Mouse (Mus musculus) B cell, adult 2 months (primary cell): ENCODE data around the gene Slc4a2.
A peak's percentile ranks its signal among the peaks of the same experiment; 100 is the strongest.

Experiments used
- DNase-seq, 2 experiments: peaks; one replicate each; pipeline ENCODE4 v3.0.0; 2022

Slc4a2 gene

DNA sequence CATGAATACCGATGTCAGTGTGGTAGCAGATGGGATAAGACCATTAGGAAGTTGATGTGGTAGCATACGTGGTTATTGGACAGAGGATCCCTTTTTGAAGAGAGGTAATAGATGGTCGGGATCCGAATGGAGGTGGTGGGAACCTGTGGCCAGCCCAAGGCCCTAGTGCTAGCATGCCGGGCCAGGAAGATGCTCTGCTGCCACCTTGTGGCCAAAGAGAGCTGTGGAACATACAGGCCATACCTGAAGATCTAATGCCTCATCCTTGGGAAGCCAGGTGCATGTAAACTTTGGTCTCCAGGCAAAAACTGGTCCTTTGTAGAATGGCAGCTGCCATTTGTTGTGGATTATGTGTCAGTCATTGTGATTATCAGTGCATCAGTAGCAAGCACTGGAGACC is 47.0 kb downstream of the Slc4a2 start:
- DNase-seq: peak; percentile 82 to 84

DNA sequence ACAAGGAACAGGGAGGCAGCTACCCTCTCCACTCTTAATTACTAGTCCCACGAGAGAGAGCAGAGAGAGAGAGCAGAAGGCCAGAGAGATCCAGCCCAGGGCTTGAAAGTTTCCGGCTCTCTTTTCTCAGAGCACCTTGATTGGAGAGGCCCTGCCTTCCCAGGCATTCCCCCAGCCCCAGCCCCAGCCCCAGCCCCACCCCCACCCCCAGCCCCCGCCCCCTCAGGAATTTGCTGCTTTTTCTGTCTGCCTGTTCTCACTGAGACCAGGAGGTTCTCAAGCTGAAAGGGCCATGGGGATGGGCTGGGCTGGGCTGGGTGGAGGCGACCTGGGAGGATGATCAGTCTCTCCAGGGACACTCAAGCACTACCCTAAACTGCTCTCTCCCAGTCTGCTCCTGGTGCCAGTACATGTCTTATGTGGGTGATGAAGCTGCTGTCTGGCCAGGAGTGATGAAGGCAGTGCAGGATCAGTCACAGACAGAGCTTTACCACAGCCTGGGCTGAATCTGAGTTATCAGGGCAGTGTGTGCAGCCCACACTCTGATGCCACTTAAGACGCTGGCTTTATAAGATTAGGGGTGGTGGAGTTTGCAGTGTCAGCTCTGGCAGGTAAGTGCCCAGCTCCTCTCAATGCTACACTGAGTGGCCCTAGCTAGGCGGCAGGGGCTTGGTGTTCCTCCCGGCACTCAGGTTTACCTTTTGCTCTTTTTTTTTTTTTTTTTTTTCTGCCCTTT is 49.4 kb downstream of the Slc4a2 start:
- DNase-seq: no peak

GRCm38 (mm10) chr5:24474025-24474722 is 50.5 kb downstream of the Slc4a2 start:
- DNase-seq: no peak

DNA sequence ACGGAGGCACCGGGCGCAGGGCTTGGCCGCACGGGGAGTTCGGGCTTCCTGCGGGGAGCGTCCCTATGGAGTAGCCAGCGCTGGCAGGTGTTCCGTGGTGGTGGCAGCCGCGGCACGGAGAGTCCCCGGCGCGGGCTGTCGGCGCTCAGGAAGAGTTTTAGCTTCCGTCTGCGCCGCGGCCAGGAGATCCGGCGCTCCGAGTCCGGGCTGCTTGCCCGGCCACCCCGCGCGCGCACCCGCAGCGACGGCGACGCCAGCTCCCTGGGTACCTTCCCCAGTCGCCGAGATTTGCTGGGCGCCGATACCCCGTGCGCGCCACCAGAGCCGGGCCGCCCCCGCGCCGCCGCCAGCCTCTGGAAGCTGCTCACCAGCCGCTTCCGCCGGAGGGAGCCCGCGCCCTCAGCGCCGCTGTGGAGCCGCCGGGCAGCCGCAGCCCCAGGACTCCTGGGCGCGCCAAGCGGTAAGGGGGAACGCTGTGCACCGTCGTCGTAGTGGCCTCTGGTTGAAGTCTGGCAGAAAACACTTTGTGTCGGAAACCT is 51.2 kb downstream of the Slc4a2 start:
- DNase-seq: peak; percentile 32 to 37

- no peak for DNase-seq
Observed at GRCm38 (mm10) chr5:24475476-24476241, 52.0 kb downstream of the Slc4a2 start.

DNA sequence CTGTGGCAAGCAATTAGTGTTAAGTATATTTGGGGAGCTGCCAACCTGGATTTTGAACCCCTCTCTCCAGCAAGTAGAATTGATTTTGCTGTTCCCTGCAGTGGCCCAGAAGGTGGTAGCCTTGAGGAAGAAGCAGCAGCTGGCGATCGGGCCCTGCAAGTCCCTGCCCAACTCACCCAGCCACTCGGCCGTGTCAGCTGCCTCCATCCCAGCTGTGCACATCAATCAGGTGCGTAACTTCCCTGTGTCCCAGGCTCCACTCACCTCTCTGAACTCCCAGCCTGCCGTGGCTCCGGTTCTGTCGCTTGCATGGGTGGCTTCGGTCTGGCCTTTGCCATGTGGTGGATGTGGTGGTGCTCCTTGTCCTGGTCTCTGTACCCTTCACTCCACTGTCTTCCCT is 54.3 kb downstream of the Slc4a2 start:
- no peak for DNase-seq

GRCm38 (mm10) chr5:24481647-24482046 is 58.0 kb downstream of the Slc4a2 start:
- DNase-seq: peak; percentile 42 to 45

GRCm38 (mm10) chr5:24482247-24483079 is 58.8 kb downstream of the Slc4a2 start:
- no peak for DNase-seq

GRCm38 (mm10) chr5:24483326-24483725 is 59.7 kb downstream of the Slc4a2 start:
- DNase-seq: peak; percentile 31 to 38

DNA sequence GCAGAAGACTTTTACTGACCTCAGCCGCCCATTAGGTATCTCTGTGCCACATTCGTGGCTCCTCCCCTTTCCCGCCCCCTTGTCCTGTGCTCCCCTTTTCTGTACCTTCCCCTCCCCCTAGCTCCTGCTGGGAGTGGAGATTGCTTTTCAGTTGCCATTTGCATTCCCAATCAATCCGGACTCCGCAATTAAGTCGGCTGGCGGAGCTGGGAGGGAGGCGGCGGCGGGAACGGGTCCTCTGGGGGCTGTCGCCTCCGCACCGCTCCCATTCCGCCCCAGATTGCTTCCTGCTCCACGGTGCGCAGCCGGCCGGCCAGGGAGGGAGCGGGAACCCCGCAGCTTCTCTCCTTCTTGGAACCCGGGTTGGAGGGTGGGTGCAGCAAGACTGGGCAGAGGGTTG is 61.3 kb downstream of the Slc4a2 start:
- no peak for DNase-seq

DNA sequence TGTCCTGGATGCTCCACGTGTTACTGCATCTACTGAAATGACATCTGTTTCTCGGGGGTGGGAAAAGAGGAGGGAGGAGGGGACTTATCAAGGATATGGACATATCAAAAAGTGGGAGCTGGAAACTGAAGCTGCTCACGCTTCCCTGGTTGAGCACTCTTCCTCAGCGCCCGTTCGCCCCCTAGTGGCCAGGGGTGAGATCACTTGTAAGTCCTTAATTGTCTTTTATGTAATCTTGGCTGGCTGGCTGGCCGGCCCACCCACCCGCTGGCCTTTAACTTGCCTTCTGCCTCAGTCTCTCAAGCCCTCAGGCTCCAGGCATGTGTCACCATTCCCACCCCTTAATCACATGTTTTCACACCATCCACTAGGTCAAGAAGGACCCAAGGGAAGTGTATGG is 62.5 kb downstream of the Slc4a2 start:
- DNase-seq: peak; percentile 84 to 85

DNA sequence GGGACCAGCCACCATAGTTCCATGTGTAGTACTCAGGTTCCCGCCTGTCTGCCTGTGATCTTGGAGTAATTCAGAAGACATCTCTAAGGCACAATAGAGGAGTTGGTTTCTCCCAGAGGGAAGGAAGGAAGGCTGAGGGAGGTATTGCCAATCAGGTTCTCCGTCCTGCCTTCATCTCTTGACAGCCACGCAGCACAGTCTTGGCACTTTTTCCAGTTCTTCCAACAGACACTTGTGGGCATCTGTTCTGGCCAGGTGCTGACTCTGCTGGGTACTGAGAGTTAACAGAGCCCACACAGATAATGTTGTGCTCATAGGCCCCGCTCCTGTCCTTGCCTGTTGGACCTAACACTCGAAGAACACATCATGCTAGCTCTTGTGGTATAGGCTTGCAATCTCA is 63.1 kb downstream of the Slc4a2 start:
- DNase-seq: no peak

GRCm38 (mm10) chr5:24490413-24490920 is 66.8 kb downstream of the Slc4a2 start:
- DNase-seq: no peak
